Mouse (Mus musculus): ENCODE measurements around the gene Npepl1. TPM values are rescaled to one million over a fixed set of nuclear protein-coding genes. Genes with fewer than 3 reads are reported as not detected.

The Npepl1 gene
- total and polyA plus RNA-seq, 3 experiments: 37.2 to 93.6 (median 90.8) TPM

- peaks cover 58 to 96% of the 10 kb centered on the region in 2 experiments for H3K36me3 ChIP-seq (replicated peaks in 1 of 2; ENCODE audit: control insufficient read depth in 1 of 2, insufficient read depth in 1 of 2, low read length in 1 of 2)
- dilution Hi-C loops (cut with MboI; ENCODE audit: extremely low pct_ligation_motif_present, extremely low pct_unique_long_range_greater_than_20kb, low sequenced_read_pairs): no loop called here
Observed at GRCm38 (mm10) chr2:174095086-174095485, 15.1 kb upstream of the Npepl1 start.

GRCm38 (mm10) chr2:174102399-174102798 lies 7.8 kb upstream of the Npepl1 start:
- no peak overlapping the region for H3K9ac ChIP-seq (ENCODE audit: insufficient read depth, low read depth)
- H3K4me1 ChIP-seq (ENCODE audit: control insufficient read depth in 1 of 2, insufficient read depth in 2 of 2): no peaks in the 10 kb centered on the region
- H3K9me3 ChIP-seq (replicated peaks; ENCODE audit: low read length): no peaks in the 10 kb centered on the region
- no peaks in the 10 kb centered on the region for H3K79me2 ChIP-seq (replicated peaks; ENCODE audit: control insufficient read depth, extremely low read depth, insufficient read depth, poor library complexity, severe bottlenecking)
- H3K4me2 ChIP-seq (ENCODE audit: insufficient read depth, low read depth, poor library complexity, severe bottlenecking): no peak overlapping the region
- no peak overlapping the region for H3K4me3 ChIP-seq (replicated peaks in 1 of 3; ENCODE audit: low read depth in 2 of 3, low read length in 2 of 3, poor library complexity in 1 of 3)
- no peak for DNase-seq (ENCODE audit: extremely low read depth)
- H3K36me3 ChIP-seq (replicated peaks in 1 of 2; ENCODE audit: control insufficient read depth in 1 of 2, insufficient read depth in 1 of 2, low read length in 1 of 2): peaks cover 5 to 45% of the 10 kb centered on the region in 2 experiments
- H3K27ac ChIP-seq (ENCODE audit: insufficient read depth, low read depth): no peak overlapping the region
- dilution Hi-C loops (cut with MboI; ENCODE audit: extremely low pct_ligation_motif_present, extremely low pct_unique_long_range_greater_than_20kb, low sequenced_read_pairs) (no loop called here), in situ Hi-C loops (cut with MboI; ENCODE audit: low pct_ligation_motif_present, low pct_unique_long_range_greater_than_20kb, low sequenced_read_pairs) (loop anchor here (25.0 kb wide), 1 partner anchor 290 kb away; no protein-coding TSS in a partner anchor)
- H3K27me3 ChIP-seq (replicated peaks): no peaks in the 10 kb centered on the region
- TF ChIP-seq MEF2A (IDR thresholded peaks at IDR 0.05; ENCODE audit: borderline replicate concordance, low read depth, low read length) (no peak), NRF1 (IDR thresholded peaks at IDR 0.05; ENCODE audit: low read depth, low read length) (no peak), RCOR1 (conservative IDR thresholded peaks at IDR 0.05; ENCODE audit: low read depth, low read length) (no peak), USF2 (conservative IDR thresholded peaks at IDR 0.05; ENCODE audit: low read depth, low read length) (no peak), POLR2A (IDR thresholded peaks at IDR 0.05; ENCODE audit: low read depth, low read length) (no peak), PAX5 (IDR thresholded peaks at IDR 0.05; ENCODE audit: low read length) (no peak), MYC (IDR thresholded peaks at IDR 0.05; ENCODE audit: low read depth, low read length) (no peak), HCFC1 (IDR thresholded peaks at IDR 0.05; ENCODE audit: low read depth, low read length) (no peak), ELF1 (IDR thresholded peaks at IDR 0.05; ENCODE audit: low read depth, low read length) (no peak), JUN (IDR thresholded peaks at IDR 0.05; ENCODE audit: insufficient read depth, low read depth, low read length) (no peak), E2F4 (IDR thresholded peaks at IDR 0.05; ENCODE audit: insufficient replicate concordance, low read depth, low read length) (no peak), RAD21 (IDR thresholded peaks at IDR 0.05; ENCODE audit: low read depth, low read length) (no peak), ETS1 (conservative IDR thresholded peaks at IDR 0.05; ENCODE audit: low read depth, low read length) (no peak), ZC3H11A (IDR thresholded peaks at IDR 0.05; ENCODE audit: low read depth, low read length) (no peak), USF1 (IDR thresholded peaks at IDR 0.05; ENCODE audit: low read depth, low read length) (no peak), KAT2A (IDR thresholded peaks at IDR 0.05; ENCODE audit: insufficient replicate concordance, low read length) (no peak), JUND (conservative IDR thresholded peaks at IDR 0.05; ENCODE audit: low read depth, low read length) (no peak), CHD2 (IDR thresholded peaks at IDR 0.05; ENCODE audit: low read length) (no peak), GABPA (IDR thresholded peaks at IDR 0.05; ENCODE audit: insufficient replicate concordance, low read depth, low read length) (no peak)

More at GRCm38 (mm10) chr2:174095086-174095485, 15.1 kb upstream of the Npepl1 start:
- Histone ChIP-seq H3K27ac (ENCODE audit: insufficient read depth, low read depth) (no peak overlapping the region), H3K4me3 (replicated peaks in 1 of 3; ENCODE audit: low read depth in 2 of 3, low read length in 2 of 3, poor library complexity in 1 of 3) (no peak overlapping the region), H3K9ac (ENCODE audit: insufficient read depth, low read depth) (no peak overlapping the region), H3K27me3 (replicated peaks) (no peaks in the 10 kb centered on the region), H3K9me3 (replicated peaks; ENCODE audit: low read length) (no peaks in the 10 kb centered on the region), H3K79me2 (replicated peaks; ENCODE audit: control insufficient read depth, extremely low read depth, insufficient read depth, poor library complexity, severe bottlenecking) (no peaks in the 10 kb centered on the region), H3K4me1 (ENCODE audit: control insufficient read depth in 1 of 2, insufficient read depth in 2 of 2) (peaks cover 3 to 4% of the 10 kb centered on the region in 2 experiments; a peak in 2 of 4 replicates), H3K4me2 (ENCODE audit: insufficient read depth, low read depth, poor library complexity, severe bottlenecking) (no peak overlapping the region)
- DNase-seq (ENCODE audit: extremely low read depth): no peak
- in situ Hi-C loops (cut with MboI; ENCODE audit: low pct_ligation_motif_present, low pct_unique_long_range_greater_than_20kb, low sequenced_read_pairs): no loop called here
- no peak for TF ChIP-seq CTCF (conservative IDR thresholded peaks at IDR 0.05 in 1 of 2, IDR thresholded peaks at IDR 0.05 in 1 of 2; ENCODE audit: low read depth in 2 of 2, low read length in 2 of 2)
- no peak for TF ChIP-seq ELF1 (IDR thresholded peaks at IDR 0.05; ENCODE audit: low read depth, low read length)
- no peak for TF ChIP-seq KAT2A (IDR thresholded peaks at IDR 0.05; ENCODE audit: insufficient replicate concordance, low read length)
- TF ChIP-seq USF2 (conservative IDR thresholded peaks at IDR 0.05; ENCODE audit: low read depth, low read length): no peak
- no peak for TF ChIP-seq BHLHE40 (IDR thresholded peaks at IDR 0.05; ENCODE audit: low read depth, low read length)
- TF ChIP-seq MAX (IDR thresholded peaks at IDR 0.05; ENCODE audit: low read length): no peak
- no peak for TF ChIP-seq IRF4 (IDR thresholded peaks at IDR 0.05; ENCODE audit: low read depth, low read length)
- no peak for TF ChIP-seq JUND (conservative IDR thresholded peaks at IDR 0.05; ENCODE audit: low read depth, low read length)
- no peak for TF ChIP-seq NELFE (IDR thresholded peaks at IDR 0.05; ENCODE audit: low read depth, low read length)
- TF ChIP-seq ETS1 (conservative IDR thresholded peaks at IDR 0.05; ENCODE audit: low read depth, low read length): no peak
- no peak for TF ChIP-seq GABPA (IDR thresholded peaks at IDR 0.05; ENCODE audit: insufficient replicate concordance, low read depth, low read length)
- TF ChIP-seq PAX5 (IDR thresholded peaks at IDR 0.05; ENCODE audit: low read length): no peak
- no peak for TF ChIP-seq USF1 (IDR thresholded peaks at IDR 0.05; ENCODE audit: low read depth, low read length)
